Mouse (Mus musculus) embryo, embryonic 10 days (tissue): ENCODE data around the gene Srrm2.
A peak's percentile ranks its signal among the peaks of the same experiment; 100 is the strongest.

ENCODE experiments used
- DNase-seq: peaks from one replicate; pipeline ENCODE4 v3.0.0-alpha.2; 2015; ENCODE audit warnings: low spot score

The Srrm2 gene

GRCm38 (mm10) chr17:23790269-23791078 lies at the start of gene Srrm2:
Gene Srrm2 (plus strand): TSS chr17:23790532.
- DNase-seq, result peak; percentile 84

GRCm38 (mm10) chr17:23740598-23741021 lies 49.7 kb upstream of the Srrm2 start, which contains the start of gene Paqr4:
Gene Paqr4 (minus strand): TSS chr17:23740867.
- DNase-seq, result no peak

GRCm38 (mm10) chr17:23741359-23742209 lies 48.7 kb upstream of the Srrm2 start:
- no peak for DNase-seq

DNA sequence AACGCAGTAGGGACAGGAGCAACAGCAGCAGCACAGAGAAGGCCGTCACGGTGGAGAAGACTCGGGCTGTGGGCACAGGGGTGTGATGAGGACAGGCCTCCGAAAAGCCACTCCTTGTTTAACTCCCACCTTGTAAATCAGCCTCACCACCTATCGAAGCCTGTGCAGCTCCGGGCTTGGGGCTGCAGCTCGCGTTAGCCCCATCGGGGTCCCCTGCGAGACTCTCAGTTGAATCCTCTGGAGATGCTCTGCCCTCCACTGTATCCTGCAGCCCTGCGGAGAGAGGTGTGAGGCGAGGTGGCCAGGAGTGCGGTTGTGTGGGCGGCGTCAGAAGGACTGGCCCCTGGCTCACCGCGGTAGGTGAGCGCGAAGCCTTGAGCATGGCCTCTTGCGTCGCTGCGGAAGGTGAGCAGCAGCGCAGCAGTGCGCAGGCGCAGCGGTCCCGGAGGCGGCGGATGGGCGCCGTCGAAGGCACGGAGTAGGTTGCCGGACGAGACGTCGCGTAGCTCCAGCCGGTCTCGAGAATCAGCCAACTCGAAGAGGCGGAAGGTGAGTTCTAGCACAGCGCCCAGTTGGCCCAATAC lies 48.0 kb upstream of the Srrm2 start:
- peak; percentile 57 for DNase-seq

- peak; percentile 3 for DNase-seq
Measured at GRCm38 (mm10) chr17:23742941-23743340, 47.4 kb upstream of the Srrm2 start.

GRCm38 (mm10) chr17:23744076-23744475 lies 46.3 kb upstream of the Srrm2 start:
- DNase-seq, result peak; percentile 5

DNA sequence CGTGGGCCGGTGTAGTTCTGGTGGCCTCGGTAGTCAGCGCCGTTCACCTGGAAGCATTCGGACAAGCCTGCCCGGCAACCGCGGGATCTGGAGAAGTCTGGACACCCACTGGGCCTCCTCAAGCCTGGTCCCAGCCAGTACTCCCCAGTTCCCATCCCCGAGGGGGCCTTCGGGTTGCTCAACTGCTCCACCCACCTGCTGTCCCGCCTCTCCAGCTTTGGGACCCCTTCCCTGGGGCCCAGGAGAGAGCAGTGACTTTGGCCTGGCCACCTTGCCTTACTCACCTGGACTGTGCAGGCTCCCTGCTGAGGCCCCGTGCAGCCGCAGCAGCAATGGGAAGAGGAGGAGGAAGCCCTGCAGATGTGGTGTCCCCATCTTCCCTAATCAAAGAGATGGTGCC lies 45.7 kb upstream of the Srrm2 start:
- DNase-seq, result peak; percentile 5

DNA sequence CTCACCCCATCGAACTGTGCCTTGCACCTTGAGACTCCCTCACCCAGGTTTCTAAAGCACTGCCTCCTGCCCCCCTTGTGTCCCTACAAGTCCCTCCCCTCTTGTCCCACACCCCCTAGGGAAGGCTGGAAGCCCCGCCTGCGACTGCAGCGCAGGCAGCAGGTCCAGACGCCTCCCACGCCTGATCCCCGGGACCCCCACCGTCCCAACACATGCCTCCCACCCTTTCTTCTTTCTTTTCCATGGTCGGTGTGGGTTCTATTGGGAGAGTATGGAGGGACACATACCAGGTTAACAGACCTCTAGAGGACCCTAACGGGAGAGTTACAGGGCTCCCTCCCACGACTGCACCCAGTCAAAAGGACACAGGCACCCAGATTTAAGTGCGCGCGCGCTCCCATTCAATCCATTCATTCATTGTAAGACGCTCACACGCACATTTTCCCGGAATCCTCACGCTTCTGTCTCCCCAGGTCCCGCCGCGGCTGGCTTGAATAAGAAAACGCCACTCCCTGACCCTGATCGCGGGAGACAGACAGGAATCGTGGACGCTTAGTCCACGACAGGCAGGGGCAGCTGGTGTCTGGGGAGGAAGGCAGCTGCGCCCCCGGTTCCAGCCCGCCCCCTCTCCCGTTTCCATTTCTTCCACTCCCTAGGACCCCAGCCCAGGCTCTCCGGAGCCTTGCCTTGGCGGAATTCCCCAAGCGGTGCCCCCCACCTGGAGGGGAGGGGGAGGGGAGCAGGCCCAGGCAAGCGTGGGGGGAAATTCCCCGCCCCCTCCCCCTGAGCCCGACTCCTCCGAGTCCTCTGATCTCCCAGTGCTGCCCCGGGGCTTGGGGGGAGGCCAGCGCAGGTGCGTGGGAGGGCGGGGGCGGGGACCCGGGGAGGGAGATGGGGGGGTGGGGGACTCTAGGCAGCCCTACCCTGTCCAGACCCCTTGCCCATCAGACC lies 44.8 kb upstream of the Srrm2 start, which contains the start of gene Kremen2:
Kremen2 (minus strand) TSS at position 533 of the 951 bp plus-strand sequence.
- DNase-seq, result peak; percentile 27

GRCm38 (mm10) chr17:23746311-23746710 lies 44.0 kb upstream of the Srrm2 start:
- peak; percentile 35 for DNase-seq

- peak; percentile 4 for DNase-seq
Measured at GRCm38 (mm10) chr17:23746767-23747166, 43.6 kb upstream of the Srrm2 start.

- no peak for DNase-seq
Measured at GRCm38 (mm10) chr17:23747471-23747870, 42.9 kb upstream of the Srrm2 start.

DNA sequence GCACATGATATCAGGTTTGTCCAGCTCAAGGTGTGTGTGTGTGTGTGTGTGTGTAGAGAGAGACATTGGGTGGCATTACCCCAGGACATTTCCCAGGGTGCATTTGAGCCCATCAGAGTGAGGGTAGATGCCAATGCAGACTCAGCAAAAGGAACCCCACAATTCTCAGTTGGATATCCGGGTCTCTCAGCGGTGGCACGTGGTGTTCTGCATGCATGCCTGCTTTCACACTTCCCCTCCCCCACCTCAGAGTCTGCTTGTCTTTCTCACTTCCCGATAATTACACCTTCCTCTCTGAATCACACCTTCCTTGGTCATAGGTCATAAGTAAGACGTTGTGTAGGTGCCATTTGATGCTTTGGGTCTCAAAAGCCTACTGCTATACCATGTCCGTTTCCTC lies 42.3 kb upstream of the Srrm2 start:
- DNase-seq, result no peak

GRCm38 (mm10) chr17:23748631-23749391 lies 41.5 kb upstream of the Srrm2 start:
- DNase-seq, result peak; percentile 84

DNA sequence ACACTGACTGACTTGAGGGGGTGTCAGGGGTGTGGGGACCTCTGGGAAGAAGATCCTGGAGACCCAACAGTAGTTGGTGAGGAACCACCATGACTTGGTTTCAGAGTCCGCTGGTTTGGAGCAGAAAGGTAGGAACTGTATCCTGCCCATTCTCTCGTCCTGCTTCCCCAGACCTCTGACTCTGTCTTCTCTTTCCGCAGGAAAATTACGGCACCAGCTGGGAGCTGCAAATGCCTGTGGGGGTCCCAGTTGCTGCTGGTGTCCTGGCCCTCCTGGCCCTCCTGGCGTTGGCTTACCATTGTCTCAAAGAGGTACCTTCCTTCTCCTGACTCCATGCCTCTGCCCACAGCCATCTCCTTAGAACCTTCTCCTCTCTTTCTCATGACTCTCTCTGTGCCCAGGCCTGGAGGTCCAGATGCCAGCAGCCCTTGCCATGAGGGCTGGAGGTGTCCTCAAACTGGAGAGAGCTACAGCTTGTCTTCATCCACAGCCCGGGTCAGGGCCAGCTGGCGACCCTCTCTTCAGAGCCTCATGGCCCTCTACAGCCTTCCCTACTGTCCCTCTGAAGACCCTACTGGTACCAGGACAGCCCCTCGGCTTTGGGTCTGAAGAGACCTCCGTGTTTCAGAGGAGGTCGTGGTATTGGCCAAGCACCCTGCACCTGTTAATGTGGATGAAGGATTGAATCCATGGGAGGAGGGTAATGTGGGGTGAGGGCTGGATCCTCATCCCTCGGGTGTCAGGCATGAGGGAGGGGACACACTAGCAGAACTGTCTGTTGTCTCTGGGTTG lies 40.7 kb upstream of the Srrm2 start:
- DNase-seq, result no peak

DNA sequence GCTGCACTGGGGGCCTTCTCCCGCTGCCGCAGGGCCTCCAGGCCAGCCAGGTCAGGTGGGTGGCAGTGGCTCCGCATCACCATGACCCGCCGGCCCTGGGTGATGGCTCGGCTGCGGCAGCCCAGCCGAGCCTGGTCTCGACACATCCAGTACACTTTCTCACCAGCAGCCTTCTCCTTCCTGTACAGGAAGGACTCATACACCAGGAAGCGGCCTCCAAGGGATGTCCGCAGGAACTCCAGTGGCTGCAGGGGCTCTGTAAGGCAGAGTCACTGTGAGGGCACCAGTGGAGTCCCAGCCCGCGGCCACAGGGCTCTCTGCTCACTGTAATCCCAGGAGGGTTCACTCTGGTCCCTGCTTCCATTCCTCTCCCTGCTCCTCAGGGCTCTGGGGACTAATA lies 34.6 kb upstream of the Srrm2 start:
- DNase-seq, result no peak

GRCm38 (mm10) chr17:23757581-23757980 lies 32.8 kb upstream of the Srrm2 start:
- no peak for DNase-seq

DNA sequence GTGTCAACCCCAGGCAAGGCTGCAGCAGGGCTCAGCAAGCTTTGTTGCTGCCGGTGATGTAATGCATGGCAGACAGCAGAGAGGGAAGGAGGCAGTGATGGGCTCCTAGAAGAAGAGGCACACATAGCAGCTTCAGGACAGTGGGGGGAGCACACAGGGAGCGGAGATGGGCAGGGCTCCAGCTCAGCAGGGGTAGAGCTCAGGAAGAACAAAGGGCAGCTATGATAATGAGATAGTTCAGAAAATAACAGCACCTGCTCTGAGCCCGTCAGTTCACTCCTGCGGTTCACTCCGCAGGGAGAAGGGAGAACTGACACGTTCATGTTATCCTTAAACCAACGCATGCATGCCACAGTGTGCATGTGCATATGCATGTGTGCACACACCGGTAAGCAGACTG lies 31.5 kb upstream of the Srrm2 start:
- no peak for DNase-seq

- DNase-seq, result no peak
Measured at GRCm38 (mm10) chr17:23760231-23760630, 30.1 kb upstream of the Srrm2 start.

GRCm38 (mm10) chr17:23761155-23761554 lies 29.2 kb upstream of the Srrm2 start:
- DNase-seq, result no peak

GRCm38 (mm10) chr17:23762976-23763375 lies 27.4 kb upstream of the Srrm2 start:
- DNase-seq, result no peak
